9 mouse cellular contexts compared by ENCODE assay signal in the genomic region with DNA sequence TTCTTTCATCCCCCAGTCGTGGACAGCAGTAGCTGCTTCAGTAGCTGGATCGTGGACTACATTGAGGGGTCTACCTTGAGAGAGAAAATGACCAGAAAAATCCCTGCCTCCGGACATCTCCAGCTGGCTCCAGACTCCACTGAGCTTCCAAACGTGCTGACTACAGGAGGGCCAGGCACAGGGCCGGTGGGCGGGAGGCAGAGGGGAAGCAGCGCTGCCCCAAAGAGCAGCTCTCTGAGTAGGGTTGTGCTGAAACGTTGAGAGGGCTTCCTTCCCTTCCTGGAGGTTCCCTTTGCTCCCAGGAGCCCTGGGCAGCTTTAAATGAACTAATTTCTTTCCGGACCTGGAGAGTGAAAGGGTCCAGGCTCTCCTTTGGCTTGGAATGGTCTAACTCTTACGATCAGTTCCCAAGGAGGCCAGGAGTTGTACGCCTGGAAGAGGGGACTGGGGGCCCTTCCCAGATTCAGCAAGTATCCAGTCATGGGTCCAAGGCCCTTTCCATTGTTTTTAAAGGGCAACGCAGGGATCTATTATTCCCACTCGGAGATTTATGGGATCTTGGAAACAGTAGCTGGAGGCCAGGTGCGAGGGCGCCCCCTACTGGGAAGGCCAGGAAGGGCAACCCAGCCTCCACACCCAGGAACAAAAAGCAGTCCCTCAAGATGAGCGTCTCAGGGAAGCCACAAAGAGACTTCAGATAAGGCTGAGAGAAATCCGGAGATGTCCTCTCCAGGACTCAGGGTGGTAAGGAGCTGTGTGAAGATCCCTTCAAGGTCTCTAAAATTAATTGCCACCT.
DNase-seq lines count a peak whose midpoint lies in the region; ATAC-seq lines count a peak whose summit lies in the region.
"Had no signal": no experiment of that assay in that cellular context is flagged by ENCODE, and none has a peak within 500 bp of the region (broad histone marks: within the 10 kb centered on the region; RNA-seq: fewer than 3 reads in every experiment).

No protein-coding gene starts in this region.

- DNase-seq in midbrain, embryonic 10.5 days (ENCODE audit: low spot score), result peak; percentile 70
- DNase-seq in adipocyte (ENCODE audit: low spot score), result peak; percentile 6
- peak; percentile 69 to 80 for DNase-seq in cerebellum, postnatal 25 days
- peak; percentile 80 for DNase-seq in limb, embryonic 10.5 days (ENCODE audit: low spot score)
- peak; percentile 65 for DNase-seq in retina, postnatal 1 day
- DNase-seq: liver, embryonic 13.5 days had no signal

- H3K9ac ChIP-seq in midbrain, embryonic 16.5 days (ENCODE audit: low read depth, low read length), result no peak overlapping the region
- H3K9ac ChIP-seq in hindbrain, embryonic 12.5 days, result no peak overlapping the region
- H3K9ac ChIP-seq: liver, embryonic 13.5 days had no signal

- peak overlapping the region; percentile 28 for H3K4me3 ChIP-seq in midbrain, embryonic 10.5 days
- no peak overlapping the region for H3K4me3 ChIP-seq in midbrain, embryonic 16.5 days (ENCODE audit: low read depth, low read length)
- no peak overlapping the region for H3K4me3 ChIP-seq in hindbrain, embryonic 12.5 days
- peak overlapping the region; percentile 17; the same call in 1 of the 2 replicates for H3K4me3 ChIP-seq in limb, embryonic 10.5 days
- H3K4me3 ChIP-seq: liver, embryonic 13.5 days had no signal

- ATAC-seq in midbrain, embryonic 16.5 days, result no peak
- ATAC-seq in hindbrain, embryonic 12.5 days (ENCODE audit: low FRiP score), result no peak
- no peak for ATAC-seq in inflammation-experienced regulatory T-cells, adult 6 months

- H3K4me2 ChIP-seq in midbrain, embryonic 16.5 days (ENCODE audit: low read length), result no peak overlapping the region
- peak overlapping the region; percentile 22; the same call in 1 of the 2 replicates for H3K4me2 ChIP-seq in hindbrain, embryonic 12.5 days (replicated peaks)
- H3K4me2 ChIP-seq: liver, embryonic 13.5 days had no signal

- peaks cover 64% of the 10 kb centered on the region for H3K27me3 ChIP-seq in midbrain, embryonic 10.5 days (ENCODE audit: low read depth, poor library complexity, severe bottlenecking)
- no peaks in the 10 kb centered on the region; the same call in 1 of the 2 replicates for H3K27me3 ChIP-seq in midbrain, embryonic 16.5 days (ENCODE audit: control insufficient read depth, insufficient read depth, low read depth, low read length)
- H3K27me3 ChIP-seq in hindbrain, embryonic 12.5 days, result peaks cover 28% of the 10 kb centered on the region
- H3K27me3 ChIP-seq in limb, embryonic 10.5 days (ENCODE audit: low read depth, poor library complexity, severe bottlenecking), result peaks cover 53% of the 10 kb centered on the region

- peak overlapping the region; percentile 76 for H3K27ac ChIP-seq in midbrain, embryonic 10.5 days (replicated peaks)
- H3K27ac ChIP-seq in midbrain, embryonic 16.5 days (ENCODE audit: low read length), result no peak overlapping the region
- H3K27ac ChIP-seq in hindbrain, embryonic 12.5 days, result no peak overlapping the region
- H3K27ac ChIP-seq in limb, embryonic 10.5 days, result peak overlapping the region; percentile 53; the same call in 1 of the 2 replicates
- H3K27ac ChIP-seq: liver, embryonic 13.5 days had no signal

- no peaks in the 10 kb centered on the region for H3K9me3 ChIP-seq in midbrain, embryonic 10.5 days (replicated peaks)
- no peaks in the 10 kb centered on the region for H3K9me3 ChIP-seq in midbrain, embryonic 16.5 days (replicated peaks; ENCODE audit: control insufficient read depth, low read length, poor library complexity, severe bottlenecking)
- no peaks in the 10 kb centered on the region for H3K9me3 ChIP-seq in hindbrain, embryonic 12.5 days (replicated peaks)
- H3K9me3 ChIP-seq in limb, embryonic 10.5 days (replicated peaks), result no peaks in the 10 kb centered on the region
- H3K9me3 ChIP-seq: liver, embryonic 13.5 days had no signal

- 7% methylated on average over 17 of the region's 17 CpGs for WGBS in midbrain, embryonic 10.5 days
- 7% methylated on average over 17 of the region's 17 CpGs for WGBS in midbrain, embryonic 16.5 days
- WGBS in hindbrain, embryonic 12.5 days, result 6% methylated on average over 17 of the region's 17 CpGs
- WGBS in limb, embryonic 10.5 days, result 10% methylated on average over 17 of the region's 17 CpGs

- H3K36me3 ChIP-seq in midbrain, embryonic 10.5 days, result no peaks in the 10 kb centered on the region
- H3K36me3 ChIP-seq in midbrain, embryonic 16.5 days (ENCODE audit: control insufficient read depth, insufficient read depth, low read length), result no peaks in the 10 kb centered on the region
- no peaks in the 10 kb centered on the region for H3K36me3 ChIP-seq in hindbrain, embryonic 12.5 days
- no peaks in the 10 kb centered on the region for H3K36me3 ChIP-seq in limb, embryonic 10.5 days
- H3K36me3 ChIP-seq: liver, embryonic 13.5 days had no signal

- peaks cover 44% of the 10 kb centered on the region for H3K4me1 ChIP-seq in midbrain, embryonic 10.5 days
- H3K4me1 ChIP-seq in midbrain, embryonic 16.5 days (ENCODE audit: control insufficient read depth, insufficient read depth, low read length), result peaks cover 9% of the 10 kb centered on the region
- H3K4me1 ChIP-seq in hindbrain, embryonic 12.5 days, result peaks cover 34% of the 10 kb centered on the region
- H3K4me1 ChIP-seq in limb, embryonic 10.5 days, result peaks cover 51% of the 10 kb centered on the region
- H3K4me1 ChIP-seq: liver, embryonic 13.5 days had no signal

Comparison
In these comparisons a context has a peak if more than half of its experiments do, and no peak if none do; other contexts are left out.
1. H3K27ac ChIP-seq: peak in midbrain, embryonic 10.5 days (single experiment) and limb, embryonic 10.5 days (single experiment); none in midbrain, embryonic 16.5 days (single experiment) and hindbrain, embryonic 12.5 days (single experiment).
2. H3K4me3 ChIP-seq: peak in midbrain, embryonic 10.5 days (single experiment) and limb, embryonic 10.5 days (single experiment); none in midbrain, embryonic 16.5 days (single experiment) and hindbrain, embryonic 12.5 days (single experiment).
3. DNase-seq: peak in every context shown above with its lines; median percentile 80 in limb, embryonic 10.5 days; 74 in cerebellum, postnatal 25 days; 70 in midbrain, embryonic 10.5 days; 65 in retina, postnatal 1 day; 6 in adipocyte.